Mouse (Mus musculus): ENCODE measurements around the gene Trim46. TPM values are rescaled to one million over a fixed set of nuclear protein-coding genes. Genes with fewer than 3 reads are reported as not detected.

Gene Trim46
- polyA plus RNA-seq, 1 experiment from 2014 or later: 4.4 TPM

- WGBS: 38% methylated on average over 3 of the region's 3 CpGs
Measured at GRCm38 (mm10) chr3:89260211-89260610, 14.1 kb upstream of the Trim46 start.

DNA sequence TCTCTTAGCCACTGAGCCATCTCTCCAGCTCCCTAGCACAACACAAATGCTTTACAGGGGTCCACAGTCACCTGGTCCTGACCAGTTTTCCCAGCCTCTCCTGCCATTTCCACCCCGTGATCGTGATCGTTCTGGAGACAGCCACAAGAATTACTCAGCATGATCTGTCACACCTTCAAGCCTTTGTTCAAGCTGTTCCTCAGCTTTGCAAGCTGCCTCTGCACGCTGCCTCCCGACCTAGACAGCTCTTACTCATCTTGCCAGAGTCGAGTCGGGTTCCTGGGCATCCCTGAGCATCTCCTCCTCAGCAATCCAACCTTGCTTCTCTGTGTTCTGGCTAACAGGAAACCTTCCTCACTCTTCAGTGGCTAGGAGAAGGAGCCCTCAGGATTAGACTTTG, 13.0 kb upstream of the Trim46 start, which contains the start of gene Dpm3:
Gene Dpm3, plus strand, starts transcription at position 283 of the 400 bp plus-strand sequence.
- H3K4me3 ChIP-seq (replicated peaks; ENCODE audit: low read length): no peak within 1 kb of the TSS
- no peaks in the 10 kb centered on the region for H3K36me3 ChIP-seq (ENCODE audit: control insufficient read depth, insufficient read depth, low read length)
- H3K27ac ChIP-seq (ENCODE audit: low read length): no peak within 1 kb of the TSS
- H3K4me2 ChIP-seq (ENCODE audit: low read depth, low read length): no peak within 1 kb of the TSS
- H3K9me3 ChIP-seq (replicated peaks; ENCODE audit: control insufficient read depth, low read length): no peaks in the 10 kb centered on the region
- H3K9ac ChIP-seq (ENCODE audit: low read length): no peak within 1 kb of the TSS
- ATAC-seq (ENCODE audit: insufficient read depth, low FRiP score): no peak
- no peaks in the 10 kb centered on the region for H3K27me3 ChIP-seq (ENCODE audit: control insufficient read depth, insufficient read depth, low read length)
- 40% methylated on average over 7 of the region's 7 CpGs for WGBS
- H3K4me1 ChIP-seq (ENCODE audit: control insufficient read depth, insufficient read depth, low read length): no peaks in the 10 kb centered on the region

More at GRCm38 (mm10) chr3:89260211-89260610, 14.1 kb upstream of the Trim46 start:
- Histone ChIP-seq H3K9ac (ENCODE audit: low read length) (no peak overlapping the region), H3K4me1 (ENCODE audit: control insufficient read depth, insufficient read depth, low read length) (no peaks in the 10 kb centered on the region), H3K9me3 (replicated peaks; ENCODE audit: control insufficient read depth, low read length) (no peaks in the 10 kb centered on the region), H3K36me3 (ENCODE audit: control insufficient read depth, insufficient read depth, low read length) (no peaks in the 10 kb centered on the region), H3K27ac (ENCODE audit: low read length) (no peak overlapping the region), H3K27me3 (ENCODE audit: control insufficient read depth, insufficient read depth, low read length) (no peaks in the 10 kb centered on the region), H3K4me2 (ENCODE audit: low read depth, low read length) (no peak overlapping the region), H3K4me3 (replicated peaks; ENCODE audit: low read length) (no peak overlapping the region)
- no peak for ATAC-seq (ENCODE audit: insufficient read depth, low FRiP score)

GRCm38 (mm10) chr3:89256177-89256576, 10.1 kb upstream of the Trim46 start:
- Histone ChIP-seq H3K27ac (ENCODE audit: low read length) (no peak overlapping the region; the same call in 1 of the 2 replicates), H3K4me1 (ENCODE audit: control insufficient read depth, insufficient read depth, low read length) (peaks cover 12% of the 10 kb centered on the region), H3K27me3 (ENCODE audit: control insufficient read depth, insufficient read depth, low read length) (no peaks in the 10 kb centered on the region), H3K4me3 (replicated peaks; ENCODE audit: low read length) (no peak overlapping the region), H3K9me3 (replicated peaks; ENCODE audit: control insufficient read depth, low read length) (no peaks in the 10 kb centered on the region), H3K9ac (ENCODE audit: low read length) (no peak overlapping the region), H3K4me2 (ENCODE audit: low read depth, low read length) (no peak overlapping the region), H3K36me3 (ENCODE audit: control insufficient read depth, insufficient read depth, low read length) (no peaks in the 10 kb centered on the region)
- WGBS: 83% methylated on average over 5 of the region's 5 CpGs
- ATAC-seq (ENCODE audit: insufficient read depth, low FRiP score): no peak

GRCm38 (mm10) chr3:89254994-89255393, 8.9 kb upstream of the Trim46 start:
- Histone ChIP-seq H3K27ac (ENCODE audit: low read length) (no peak overlapping the region), H3K4me3 (replicated peaks; ENCODE audit: low read length) (no peak overlapping the region), H3K9ac (ENCODE audit: low read length) (no peak overlapping the region), H3K27me3 (ENCODE audit: control insufficient read depth, insufficient read depth, low read length) (no peaks in the 10 kb centered on the region), H3K36me3 (ENCODE audit: control insufficient read depth, insufficient read depth, low read length) (no peaks in the 10 kb centered on the region), H3K4me1 (ENCODE audit: control insufficient read depth, insufficient read depth, low read length) (peaks cover 21% of the 10 kb centered on the region), H3K4me2 (ENCODE audit: low read depth, low read length) (no peak overlapping the region), H3K9me3 (replicated peaks; ENCODE audit: control insufficient read depth, low read length) (no peaks in the 10 kb centered on the region)
- 83% methylated on average over 5 of the region's 5 CpGs for WGBS
- no peak for ATAC-seq (ENCODE audit: insufficient read depth, low FRiP score)

DNA sequence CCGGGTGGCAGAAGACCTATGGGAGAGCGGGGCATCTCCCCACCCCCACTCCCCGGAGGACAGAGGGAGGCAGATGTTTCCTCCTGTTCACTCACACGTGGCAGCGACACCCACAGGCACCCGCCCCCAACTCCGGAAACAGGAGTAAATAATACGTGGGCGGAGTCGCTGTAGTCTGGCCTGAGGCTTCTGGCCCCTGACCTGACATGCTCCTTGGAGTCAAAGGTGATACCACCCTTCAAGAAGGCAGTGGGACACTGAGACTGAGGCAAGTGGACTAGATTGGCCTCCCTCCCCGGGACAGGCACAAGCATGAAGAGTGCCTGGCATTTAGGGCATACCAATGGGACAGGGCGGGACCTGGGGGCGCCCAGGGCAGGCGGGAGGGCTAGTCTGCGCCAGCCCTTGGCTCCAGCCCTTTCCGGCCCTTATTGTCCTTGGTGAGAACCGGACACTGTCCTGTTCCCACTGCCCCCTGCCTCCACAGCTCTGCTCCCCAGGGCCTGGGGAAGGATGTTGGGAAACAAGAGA, 5.3 kb upstream of the Trim46 start:
- ATAC-seq (ENCODE audit: insufficient read depth, low FRiP score): peak; percentile 33; the same call in 1 of the 2 replicates
- H3K4me3 ChIP-seq (replicated peaks; ENCODE audit: low read length): no peak overlapping the region

DNA sequence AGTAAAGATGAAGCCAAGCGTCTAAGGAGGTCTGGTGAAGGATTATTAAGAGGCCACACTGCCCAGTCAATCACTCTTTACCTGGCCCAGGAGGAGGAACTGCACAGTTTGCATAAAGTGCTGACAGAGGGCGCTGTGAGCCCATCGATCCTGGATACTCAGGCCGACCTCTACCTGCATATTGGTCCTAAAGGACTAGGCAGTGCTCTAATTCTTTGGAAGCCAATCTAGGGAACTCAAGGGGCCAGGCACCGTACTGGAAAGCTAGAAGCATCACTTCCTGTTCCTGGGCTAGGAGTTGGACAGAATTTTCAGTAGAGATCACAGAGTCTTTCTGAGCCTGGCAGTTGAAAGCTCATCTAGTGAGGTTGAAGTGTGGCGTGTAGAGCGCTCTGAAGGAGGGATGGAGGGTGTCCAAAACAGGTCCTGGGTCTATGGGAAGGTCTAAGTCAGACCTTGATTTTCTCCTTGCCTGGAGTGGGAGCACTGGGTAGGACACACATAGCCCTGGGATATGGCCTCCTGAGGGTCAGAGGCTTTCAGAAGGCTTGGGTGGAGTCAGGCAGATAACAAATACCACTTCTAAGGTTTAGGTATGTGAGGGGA, 4.4 kb upstream of the Trim46 start:
- Histone ChIP-seq H3K4me2 (ENCODE audit: low read depth, low read length) (no peak overlapping the region), H3K36me3 (ENCODE audit: control insufficient read depth, insufficient read depth, low read length) (peaks cover 3% of the 10 kb centered on the region; the same call in 1 of the 2 replicates), H3K27ac (ENCODE audit: low read length) (no peak overlapping the region), H3K27me3 (ENCODE audit: control insufficient read depth, insufficient read depth, low read length) (no peaks in the 10 kb centered on the region), H3K4me1 (ENCODE audit: control insufficient read depth, insufficient read depth, low read length) (peaks cover 29% of the 10 kb centered on the region), H3K9me3 (replicated peaks; ENCODE audit: control insufficient read depth, low read length) (no peaks in the 10 kb centered on the region), H3K4me3 (replicated peaks; ENCODE audit: low read length) (no peak overlapping the region), H3K9ac (ENCODE audit: low read length) (no peak overlapping the region)
- peak; percentile 5; the same call in 1 of the 2 replicates for ATAC-seq (ENCODE audit: insufficient read depth, low FRiP score)
- WGBS: 16% methylated on average over 7 of the region's 7 CpGs

More for the DNA sequence above, 5.3 kb upstream of the Trim46 start:
- peak overlapping the region; percentile 38; the same call in 1 of the 2 replicates for H3K9ac ChIP-seq (ENCODE audit: low read length)
- H3K36me3 ChIP-seq (ENCODE audit: control insufficient read depth, insufficient read depth, low read length): peaks cover 3% of the 10 kb centered on the region; the same call in 1 of the 2 replicates
- H3K27ac ChIP-seq (ENCODE audit: low read length): 0 out of 2 replicates have a peak overlapping the region, but pooled peaks have one; percentile 38
- H3K9me3 ChIP-seq (replicated peaks; ENCODE audit: control insufficient read depth, low read length): no peaks in the 10 kb centered on the region
- peaks cover 27% of the 10 kb centered on the region for H3K4me1 ChIP-seq (ENCODE audit: control insufficient read depth, insufficient read depth, low read length)
- 6% methylated on average over 17 of the region's 17 CpGs for WGBS
- peak overlapping the region; percentile 8; the same call in 1 of the 2 replicates for H3K4me2 ChIP-seq (ENCODE audit: low read depth, low read length)
- no peaks in the 10 kb centered on the region for H3K27me3 ChIP-seq (ENCODE audit: control insufficient read depth, insufficient read depth, low read length)

DNA sequence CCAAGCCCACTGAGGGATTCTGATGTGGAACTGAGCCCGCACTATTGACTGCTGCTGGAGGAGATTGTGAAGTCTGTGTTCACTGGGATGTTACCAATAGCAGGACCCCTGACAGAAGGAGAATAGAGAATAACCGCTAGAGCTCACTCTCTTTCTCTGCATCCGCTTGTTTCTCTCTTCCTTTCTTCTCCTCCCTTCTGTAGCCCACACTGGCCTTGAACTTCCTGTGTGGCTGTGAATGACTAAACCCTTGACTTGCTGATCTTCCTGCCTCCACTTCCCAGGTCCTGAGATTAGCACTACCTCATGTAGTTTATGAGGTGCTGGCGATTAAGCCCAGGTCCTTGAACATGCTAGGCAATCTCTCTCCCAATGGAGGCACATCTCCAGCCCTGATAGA, 1.4 kb upstream of the Trim46 start:
- H3K9me3 ChIP-seq (replicated peaks; ENCODE audit: control insufficient read depth, low read length): no peaks in the 10 kb centered on the region
- no peak overlapping the region for H3K27ac ChIP-seq (ENCODE audit: low read length)
- H3K36me3 ChIP-seq (ENCODE audit: control insufficient read depth, insufficient read depth, low read length): peaks cover 3% of the 10 kb centered on the region; the same call in 1 of the 2 replicates
- peak overlapping the region; percentile 75 for H3K4me2 ChIP-seq (ENCODE audit: low read depth, low read length)
- H3K4me1 ChIP-seq (ENCODE audit: control insufficient read depth, insufficient read depth, low read length): peaks cover 33% of the 10 kb centered on the region
- H3K9ac ChIP-seq (ENCODE audit: low read length): peak overlapping the region; percentile 87; the same call in 1 of the 2 replicates
- no peak for ATAC-seq (ENCODE audit: insufficient read depth, low FRiP score)
- WGBS: 85% methylated on average over 4 of the region's 4 CpGs
- peak overlapping the region; percentile 76 for H3K4me3 ChIP-seq (replicated peaks; ENCODE audit: low read length)
- no peaks in the 10 kb centered on the region for H3K27me3 ChIP-seq (ENCODE audit: control insufficient read depth, insufficient read depth, low read length)

- peak within 1 kb of the TSS; percentile 87 for H3K9ac ChIP-seq (ENCODE audit: low read length)
- peak within 1 kb of the TSS; percentile 75 for H3K4me2 ChIP-seq (ENCODE audit: low read depth, low read length)
- H3K4me1 ChIP-seq (ENCODE audit: control insufficient read depth, insufficient read depth, low read length): peaks cover 17% of the 10 kb centered on the region
- peak; percentile 14 for ATAC-seq (ENCODE audit: insufficient read depth, low FRiP score)
- peak within 1 kb of the TSS; percentile 70 for H3K27ac ChIP-seq (ENCODE audit: low read length)
- H3K4me3 ChIP-seq (replicated peaks; ENCODE audit: low read length): peak within 1 kb of the TSS; percentile 76
- H3K27me3 ChIP-seq (ENCODE audit: control insufficient read depth, insufficient read depth, low read length): no peaks in the 10 kb centered on the region
- H3K9me3 ChIP-seq (replicated peaks; ENCODE audit: control insufficient read depth, low read length): no peaks in the 10 kb centered on the region
- peaks cover 3% of the 10 kb centered on the region; the same call in 1 of the 2 replicates for H3K36me3 ChIP-seq (ENCODE audit: control insufficient read depth, insufficient read depth, low read length)
- 4% methylated on average over 20 of the region's 20 CpGs for WGBS
Measured at GRCm38 (mm10) chr3:89245688-89246171, 379 bp downstream of the Trim46 start, which contains the start of gene Krtcap2. TSS of gene Krtcap2 (plus strand) at chr3:89245966.

All from stomach, embryonic 16.5 days (tissue).